Mouse (Mus musculus) MEL (cell line): ENCODE measurements around the gene BC029722.

Experiments
- CTCF ChIP-seq, 3 experiments: IDR thresholded peaks in 2 of 3; conservative IDR thresholded peaks in 1 of 3; 2 replicates each; pipeline ENCODE4 v1.5.1; 2011 to 2012; ENCODE audit warnings: low read length in 3 of 3, low read depth in 2 of 3, mild to moderate bottlenecking in 2 of 3, improper control_type of control experiment in 1 of 3, inconsistent platforms in 1 of 3, mixed read lengths in 1 of 3, moderate library complexity in 1 of 3; ENCODE audit not compliant: control insufficient read depth in 1 of 3, insufficient read depth in 1 of 3, poor library complexity in 1 of 3, severe bottlenecking in 1 of 3
- E2F4 ChIP-seq: IDR thresholded peaks from 2 replicates; pipeline ENCODE4 v1.6.1; 2011; ENCODE audit warnings: low read depth, low read length, improper control_type of control experiment, borderline replicate concordance
- EP300 ChIP-seq, 2 experiments: IDR thresholded peaks; 2 replicates each; pipeline ENCODE4 v1.6.1; 2011; ENCODE audit warnings: improper control_type of control experiment in 2 of 2, low read length in 2 of 2, low read depth in 1 of 2, mild to moderate bottlenecking in 1 of 2
- GATA1 ChIP-seq: IDR thresholded peaks from 2 replicates; pipeline ENCODE4 v1.6.1; 2011; ENCODE audit warnings: low read depth, low read length, improper control_type of control experiment
- MAX ChIP-seq: IDR thresholded peaks from 2 replicates; pipeline ENCODE4 v1.6.1; 2011; ENCODE audit warnings: low read length, improper control_type of control experiment
- MYB ChIP-seq: IDR thresholded peaks from 2 replicates; pipeline ENCODE4 v1.6.1; 2011; ENCODE audit warnings: mild to moderate bottlenecking, low read depth, low read length, improper control_type of control experiment
- POLR2A ChIP-seq, 2 experiments: IDR thresholded peaks; 2 replicates each; pipeline ENCODE4 v1.6.1; 2011 to 2012; ENCODE audit warnings: low read length in 2 of 2, mild to moderate bottlenecking in 2 of 2, control low read depth in 1 of 2, improper control_type of control experiment in 1 of 2, low read depth in 1 of 2, moderate library complexity in 1 of 2; ENCODE audit not compliant: control insufficient read depth in 1 of 2, insufficient read depth in 1 of 2, poor library complexity in 1 of 2
- POLR2AphosphoS2 ChIP-seq: IDR thresholded peaks from 2 replicates; pipeline ENCODE4 v1.6.1; 2011; ENCODE audit warnings: low read length, improper control_type of control experiment

DNA sequence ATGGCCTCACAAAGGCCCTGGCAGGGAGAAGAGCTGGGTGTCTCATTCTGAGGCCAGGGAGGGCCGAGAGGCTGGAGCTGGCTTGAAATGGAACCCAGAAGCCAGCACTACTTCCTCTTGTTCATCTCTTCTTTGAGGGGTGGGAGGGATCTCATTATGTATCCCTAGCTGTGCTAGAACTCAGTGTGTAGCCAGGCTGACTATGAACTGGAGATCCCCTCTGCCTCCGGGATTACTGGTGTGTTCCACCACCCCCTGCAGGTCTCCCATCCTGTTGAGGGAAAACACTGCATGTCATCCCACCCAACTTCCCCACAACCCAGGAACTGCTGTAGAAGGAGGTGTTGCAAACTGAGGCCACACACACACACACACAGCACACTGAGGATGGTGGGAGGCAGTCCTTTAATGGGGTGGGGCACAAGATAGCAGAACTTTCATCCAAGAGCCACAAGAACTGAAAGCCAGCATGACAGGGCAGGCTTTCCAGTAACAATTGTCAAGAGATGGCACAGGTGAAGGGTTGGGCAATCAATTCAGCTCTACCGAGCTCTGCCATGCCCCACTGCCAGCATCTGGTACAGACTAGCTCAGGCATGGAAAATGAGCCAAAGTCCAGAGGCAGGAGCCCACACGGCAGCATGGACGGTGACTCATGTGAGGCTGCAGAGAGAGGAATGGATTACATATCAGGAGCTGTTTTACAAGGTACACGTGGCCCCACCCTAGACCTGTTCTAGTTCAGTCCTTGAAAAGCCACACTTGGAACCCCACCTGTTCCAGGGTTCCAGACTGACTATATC is 424 bp upstream of the BC029722 start:
- TF ChIP-seq POLR2A (IDR thresholded peaks at IDR 0.05; ENCODE audit: control insufficient read depth in 1 of 2, insufficient read depth in 1 of 2, low read depth in 1 of 2, low read length in 2 of 2, poor library complexity in 1 of 2) (no peak), CTCF (IDR thresholded peaks at IDR 0.05 in 2 of 3, conservative IDR thresholded peaks at IDR 0.05 in 1 of 3; ENCODE audit: control insufficient read depth in 1 of 3, insufficient read depth in 1 of 3, low read depth in 2 of 3, low read length in 3 of 3, poor library complexity in 1 of 3, severe bottlenecking in 1 of 3) (no peak), E2F4 (no peak), MYB (no peak), GATA1 (no peak), EP300 (IDR thresholded peaks at IDR 0.05; ENCODE audit: low read depth in 1 of 2, low read length in 2 of 2) (no peak), MAX (no peak), POLR2AphosphoS2 (no peak)
